Mouse (Mus musculus) thymus, adult 2 months (tissue): ENCODE measurements at regions not wholly inside any gene's neighbourhood (a gene's known extent, or its start where the extent isn't known, plus 50 kb on each side); places are given as distances from the start of the nearest gene placed in this dataset.
"Not testable (repeated sequence)": the region's sequence is repeated elsewhere in the genome, so short reads cannot be mapped to it uniquely, and the experiment has no call there.

ENCODE experiments used
- DNase-seq: peaks from one replicate; pipeline ENCODE4 v3.0.0; 2021
- H3K27ac ChIP-seq: fragments of 200-500 bp; 2 replicates; pipeline ENCODE4 v1.5.1; 2012; ENCODE audit warnings: low read length, control low read depth; ENCODE audit not compliant: control insufficient read depth, insufficient read depth
- H3K27me3 ChIP-seq: fragments of 200-500 bp; 2 replicates; pipeline ENCODE4 v1.6.1; 2012; ENCODE audit warnings: mild to moderate bottlenecking, low read length, moderate library complexity, mixed read lengths; ENCODE audit not compliant: control insufficient read depth, insufficient read depth
- H3K36me3 ChIP-seq: fragments of 200-500 bp; 2 replicates; pipeline ENCODE4 v1.6.1; 2012; ENCODE audit warnings: mild to moderate bottlenecking, low read length, moderate library complexity; ENCODE audit not compliant: control insufficient read depth, insufficient read depth
- H3K4me1 ChIP-seq: fragments of 200-500 bp; replicated peaks from 2 replicates; pipeline ENCODE4 v1.6.1; 2012; ENCODE audit warnings: low read length; ENCODE audit not compliant: control insufficient read depth, insufficient read depth
- H3K4me3 ChIP-seq: fragments of 200-500 bp; 2 replicates; pipeline ENCODE4 v1.5.1; 2012; ENCODE audit warnings: mild to moderate bottlenecking, low read length, control low read depth, moderate library complexity; ENCODE audit not compliant: control insufficient read depth, insufficient read depth
- CTCF ChIP-seq: fragments of 200-500 bp; IDR thresholded peaks from 2 replicates; pipeline ENCODE4 v1.5.1; 2012; ENCODE audit warnings: mild to moderate bottlenecking, control low read depth, low read length, moderate library complexity, borderline replicate concordance; ENCODE audit not compliant: control insufficient read depth, poor library complexity, insufficient read depth; ENCODE audit errors: extremely low read depth
- POLR2A ChIP-seq: fragments of 200-500 bp; IDR thresholded peaks from 2 replicates; pipeline ENCODE4 v1.6.1; 2012; ENCODE audit warnings: mild to moderate bottlenecking, low read length, control low read depth, moderate library complexity; ENCODE audit not compliant: control insufficient read depth, poor library complexity, insufficient read depth; ENCODE audit errors: extremely low read depth
- WGBS: fragments of 180-500 bp; shearing (Covaris S2); methylation state at CpG from one replicate; pipeline ENCODE4 v1.1.7; 2018; 5-methylcytosine and 5-hydroxymethylcytosine counted together

DNA sequence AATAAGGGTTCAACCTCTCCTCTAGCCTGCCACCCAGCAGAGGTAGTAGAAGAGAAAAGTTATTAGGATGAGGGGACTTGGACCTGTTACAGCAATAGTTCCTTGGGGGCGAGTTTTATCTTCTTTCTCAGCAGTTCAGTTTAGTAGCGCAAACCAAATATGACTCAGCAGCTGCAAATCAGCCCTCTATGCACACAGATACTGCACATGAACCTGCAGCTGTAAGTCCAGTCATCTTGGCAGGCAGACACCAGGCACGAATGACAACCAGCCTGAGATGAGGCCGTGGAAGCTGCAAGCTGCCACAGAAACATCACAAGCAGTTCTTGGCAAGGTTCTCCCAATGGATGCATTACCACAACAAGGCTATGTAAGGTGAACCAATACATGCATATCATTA is 327.0 kb upstream of the Akr1e1 start:
- DNase-seq: no peak
- Histone ChIP-seq H3K27ac (no peak overlapping the region), H3K4me1 (no peaks in the 10 kb centered on the region), H3K4me3 (no peak overlapping the region), H3K27me3 (no peaks in the 10 kb centered on the region), H3K36me3 (no peaks in the 10 kb centered on the region)
- TF ChIP-seq CTCF (no peak), POLR2A (no peak)
- 71% methylated on average over 4 of the region's 4 CpGs for WGBS

DNA sequence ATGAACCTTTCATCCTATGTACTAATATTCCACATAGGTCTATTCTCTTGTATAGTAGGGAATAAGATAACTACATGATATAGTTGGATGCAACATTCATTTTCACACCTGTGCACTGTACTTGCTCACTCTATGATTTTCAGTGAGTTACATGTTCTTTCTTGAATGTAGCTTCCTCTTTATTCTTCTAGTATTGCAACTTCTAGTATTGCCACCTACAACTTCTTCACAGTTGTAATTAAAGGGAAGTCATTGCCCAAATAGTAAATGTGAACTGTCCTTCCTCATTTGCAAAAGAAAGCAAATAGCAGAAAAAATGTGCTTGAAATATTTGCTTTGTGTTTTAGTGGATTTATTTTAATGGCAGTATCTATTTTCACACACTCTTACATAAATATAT is 330.9 kb upstream of the Akr1e1 start:
- no peak overlapping the region for H3K27ac ChIP-seq
- no peak for DNase-seq
- no peaks in the 10 kb centered on the region for H3K36me3 ChIP-seq
- H3K4me3 ChIP-seq: no peak overlapping the region
- no peaks in the 10 kb centered on the region for H3K4me1 ChIP-seq
- H3K27me3 ChIP-seq: no peaks in the 10 kb centered on the region
- TF ChIP-seq CTCF: no peak
- no peak for TF ChIP-seq POLR2A

DNA sequence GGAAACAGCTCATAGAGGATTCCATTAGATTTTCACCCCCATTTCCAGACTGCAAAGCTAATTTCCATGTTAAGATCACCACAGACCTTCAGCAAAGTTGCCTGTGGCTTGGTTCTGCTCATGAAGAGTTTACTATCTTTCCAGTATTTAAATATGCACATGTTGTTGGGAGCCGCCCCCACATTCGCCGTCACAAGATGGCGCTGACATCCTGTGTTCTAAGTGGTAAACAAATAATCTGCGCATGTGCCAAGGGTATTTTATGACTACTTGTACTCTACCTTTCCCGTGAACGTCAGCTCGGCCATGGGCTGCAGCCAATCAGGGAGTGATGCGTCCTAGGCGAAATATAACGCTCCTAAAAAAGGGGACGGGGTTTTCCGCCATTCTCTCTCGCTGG is 333.5 kb upstream of the Akr1e1 start:
- DNase-seq: peak; percentile 9
- H3K4me3 ChIP-seq, H3K36me3 ChIP-seq, H3K27me3 ChIP-seq, H3K4me1 ChIP-seq, H3K27ac ChIP-seq: not testable (repeated sequence)
- 39% methylated on average over 5 of the region's 14 CpGs for WGBS

DNA sequence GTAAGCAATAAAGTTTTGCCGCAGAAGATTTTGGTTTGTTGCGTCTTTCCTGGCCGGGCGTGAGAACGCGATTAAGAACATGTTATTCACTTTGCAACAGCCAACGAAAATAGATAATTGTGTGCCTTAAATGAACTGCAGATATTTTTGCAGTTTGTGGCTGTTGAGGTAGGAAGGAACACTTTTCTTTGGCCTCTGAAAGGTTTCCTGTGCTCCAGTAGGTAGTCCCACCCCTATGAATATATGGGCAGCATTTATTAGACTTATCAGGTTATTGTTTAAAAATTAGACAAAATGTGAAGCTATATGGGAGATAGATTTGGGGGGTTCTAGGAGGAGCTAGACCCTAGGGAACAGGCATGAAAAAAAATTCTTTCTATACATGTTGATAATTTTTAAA is 334.1 kb upstream of the Akr1e1 start:
- H3K27me3 ChIP-seq: no peaks in the 10 kb centered on the region
- peak overlapping the region; percentile 42 for H3K4me3 ChIP-seq
- WGBS: 40% methylated on average over 7 of the region's 7 CpGs
- no peaks in the 10 kb centered on the region for H3K36me3 ChIP-seq
- TF ChIP-seq POLR2A (no peak), CTCF (no peak)
- H3K4me1 ChIP-seq: no peaks in the 10 kb centered on the region
- no peak for DNase-seq
- H3K27ac ChIP-seq: peak overlapping the region; percentile 77

DNA sequence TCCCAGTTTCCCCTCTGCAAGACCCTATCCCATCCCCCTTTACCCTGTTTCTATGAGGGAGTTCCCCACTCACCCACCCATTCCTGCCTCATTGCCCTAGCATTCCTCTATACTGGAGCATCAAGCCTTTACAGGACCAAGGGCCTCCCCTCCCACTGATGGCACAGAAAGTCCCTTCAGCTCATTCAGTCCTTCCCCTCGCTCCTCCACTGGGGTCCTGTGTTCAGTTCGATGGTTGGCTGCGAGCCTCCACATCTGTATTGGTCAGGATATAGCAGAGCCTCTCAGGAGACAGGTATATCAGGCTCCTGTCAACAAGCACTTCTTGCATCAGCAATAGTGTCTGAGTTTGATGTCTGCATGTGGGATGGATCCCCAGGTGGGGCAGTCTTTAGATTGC is 346.4 kb upstream of the Akr1e1 start:
- Histone ChIP-seq H3K4me3 (no peak overlapping the region), H3K4me1 (no peaks in the 10 kb centered on the region), H3K27ac (no peak overlapping the region), H3K36me3 (no peaks in the 10 kb centered on the region), H3K27me3 (no peaks in the 10 kb centered on the region)
- WGBS: 97% methylated on average over 3 of the region's 3 CpGs
- DNase-seq: no peak
- no peak for TF ChIP-seq POLR2A
- TF ChIP-seq CTCF: no peak

DNA sequence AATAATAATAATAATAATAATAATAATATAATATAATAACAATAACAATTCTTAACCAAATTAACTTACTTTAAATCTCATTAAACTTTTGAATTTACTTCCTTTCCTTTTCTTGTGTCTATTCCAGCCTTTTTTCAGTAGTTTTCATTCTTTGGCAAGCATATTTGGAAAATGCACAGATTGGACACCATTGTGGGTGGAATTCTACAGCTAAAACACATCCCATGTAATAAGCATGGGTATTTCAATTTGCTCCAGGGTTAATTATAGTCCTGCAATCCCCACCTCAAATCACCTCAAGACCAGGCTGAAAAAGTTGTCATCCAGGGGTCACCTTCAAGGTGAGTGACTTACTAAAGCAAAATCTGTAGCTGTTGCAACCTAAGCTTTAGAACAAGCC is 355.9 kb upstream of the Akr1e1 start:
- DNase-seq: no peak
- H3K4me1 ChIP-seq: no peaks in the 10 kb centered on the region
- H3K4me3 ChIP-seq: no peak overlapping the region
- H3K27ac ChIP-seq: no peak overlapping the region
- H3K36me3 ChIP-seq: no peaks in the 10 kb centered on the region
- TF ChIP-seq CTCF (no peak), POLR2A (no peak)
- no peaks in the 10 kb centered on the region for H3K27me3 ChIP-seq

DNA sequence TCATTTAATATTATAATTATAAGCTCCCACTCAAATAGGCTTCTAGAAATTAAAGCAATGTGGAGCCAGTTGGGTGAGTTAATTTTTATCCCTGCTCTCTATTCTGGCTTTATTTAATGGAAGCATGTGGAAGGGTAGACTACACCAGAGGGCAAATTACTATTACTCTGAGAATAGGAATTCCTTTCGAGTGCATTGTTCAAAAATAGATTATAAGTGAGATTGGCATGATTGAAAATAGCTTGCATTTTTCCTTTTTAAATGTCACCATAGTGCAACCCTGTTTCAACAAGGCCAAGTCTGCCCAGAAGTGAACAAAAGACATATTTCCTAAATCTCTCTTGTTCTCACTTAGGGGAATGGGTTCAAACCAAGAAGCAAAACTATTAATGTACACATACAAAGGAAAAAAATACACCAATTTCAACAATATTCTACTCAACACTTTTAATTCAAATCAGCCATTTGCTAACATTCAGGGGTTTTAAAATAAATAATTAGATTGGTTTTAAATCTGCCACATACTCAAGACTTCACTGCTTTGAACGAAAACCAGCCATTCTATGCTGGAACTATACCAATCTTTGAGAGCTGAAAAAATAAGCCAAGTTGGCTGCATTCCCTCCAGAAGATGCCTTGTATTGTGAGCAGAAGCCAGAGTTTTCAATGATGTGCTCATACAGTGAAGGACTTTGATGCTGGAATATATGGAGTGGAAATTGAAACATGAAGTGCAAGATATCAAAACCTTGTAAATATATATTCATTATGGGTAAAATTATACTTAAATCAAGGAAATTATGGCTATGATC is 361.3 kb upstream of the Akr1e1 start:
- Histone ChIP-seq H3K4me3 (no peak overlapping the region), H3K36me3 (no peaks in the 10 kb centered on the region), H3K4me1 (no peaks in the 10 kb centered on the region), H3K27me3 (no peaks in the 10 kb centered on the region), H3K27ac (no peak overlapping the region)
- no peak for DNase-seq
- TF ChIP-seq CTCF (no peak), POLR2A (no peak)
- 93% methylated on average over 2 of the region's 2 CpGs for WGBS
